32 mouse cellular contexts compared by ENCODE assay signal in the genomic region with DNA sequence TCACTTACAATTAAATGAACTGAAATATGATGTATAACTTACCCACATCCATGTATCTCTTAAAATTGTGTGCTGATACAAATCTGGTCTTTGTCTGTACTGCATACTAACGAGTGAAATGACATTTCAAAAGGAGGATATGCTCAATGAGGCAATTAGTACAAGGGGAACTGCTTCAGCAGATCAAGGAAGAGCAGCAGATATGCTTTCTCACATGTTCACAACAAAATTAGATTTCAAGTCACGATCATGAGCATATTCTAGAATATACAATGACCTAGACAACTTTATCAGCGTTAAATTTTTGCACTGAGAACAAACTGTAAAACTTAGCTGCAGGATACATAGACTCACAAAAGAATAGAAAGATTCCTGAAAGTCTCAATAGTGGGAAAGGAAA. TPM values are rescaled to one million over a fixed set of nuclear protein-coding genes. Genes with fewer than 3 reads are reported as not detected.
"Had no signal": no experiment of that assay in that cellular context is flagged by ENCODE, and none has a peak within 500 bp of the region (broad histone marks: within the 10 kb centered on the region; RNA-seq: fewer than 3 reads in every experiment).

A gene (minus strand): TSS at position 101 of the 400 bp plus-strand sequence.

- H3K4me3 ChIP-seq: gastrocnemius, adult 2 months; heart, adult 2 months; heart, embryonic 13.5 days; heart, embryonic 15.5 days; hindbrain, embryonic 13.5 days; hindbrain, embryonic 15.5 days; layer of hippocampus, adult 2 months; left cerebral cortex, adult 2 months; limb, embryonic 10.5 days; limb, embryonic 12.5 days had no signal

- H3K9me3 ChIP-seq: heart, embryonic 13.5 days; heart, embryonic 15.5 days; hindbrain, embryonic 13.5 days; hindbrain, embryonic 15.5 days; limb, embryonic 10.5 days; limb, embryonic 12.5 days had no signal

- ATAC-seq: hindbrain, postnatal 0 days; intestine, embryonic 16.5 days had no signal

- DNase-seq: gastrocnemius, adult 2 months; gastrocnemius, postnatal 10 days; gastrocnemius, postnatal 25 days; heart, adult 11 months; heart, adult 2 months; heart, postnatal 14 days; heart, postnatal 36 days; kidney, adult 11 months; kidney, adult 2 months; kidney, adult 9 months; kidney, postnatal 10 days; kidney, postnatal 25 days; kidney, postnatal 4 days; liver had no signal

- H3K4me2 ChIP-seq: heart, embryonic 11.5 days; heart, embryonic 13.5 days; heart, embryonic 15.5 days; hindbrain, embryonic 13.5 days; hindbrain, embryonic 15.5 days; limb, embryonic 12.5 days; liver, embryonic 11.5 days had no signal

- H3K27ac ChIP-seq: gastrocnemius, adult 2 months; heart, adult 2 months; heart, embryonic 13.5 days; heart, embryonic 15.5 days; hindbrain, embryonic 13.5 days; hindbrain, embryonic 15.5 days; hindbrain, postnatal 0 days; layer of hippocampus, adult 2 months; left cerebral cortex, adult 2 months; limb, embryonic 10.5 days; limb, embryonic 12.5 days had no signal

- H3K36me3 ChIP-seq: heart, embryonic 13.5 days; heart, embryonic 15.5 days; hindbrain, embryonic 13.5 days; hindbrain, embryonic 15.5 days; limb, embryonic 10.5 days; limb, embryonic 12.5 days had no signal

- H3K27me3 ChIP-seq: heart, embryonic 13.5 days; heart, embryonic 15.5 days; hindbrain, embryonic 13.5 days; hindbrain, embryonic 15.5 days; limb, embryonic 12.5 days had no signal

- H3K4me1 ChIP-seq: heart, embryonic 13.5 days; heart, embryonic 15.5 days; hindbrain, embryonic 13.5 days; hindbrain, embryonic 15.5 days; limb, embryonic 10.5 days; limb, embryonic 12.5 days had no signal

- H3K9ac ChIP-seq: heart, embryonic 13.5 days; heart, embryonic 15.5 days; hindbrain, embryonic 13.5 days; hindbrain, embryonic 15.5 days; limb, embryonic 12.5 days had no signal

RNA-seq across cellular contexts. Expression of the gene that starts here (rescaled TPM):
- polyA plus RNA-seq: frontal cortex, adult 2 months; heart, adult 2 months; heart, embryonic 11.5 days; heart, embryonic 13.5 days; heart, embryonic 15.5 days; heart, postnatal 0 days; hindbrain, embryonic 11.5 days; hindbrain, embryonic 13.5 days; hindbrain, embryonic 15.5 days; hindbrain, postnatal 0 days; intestine, embryonic 14.5 days; intestine, embryonic 16.5 days; kidney, adult 2 months; kidney, embryonic 16.5 days; limb, embryonic 10.5 days; limb, embryonic 12.5 days; limb, embryonic 14.5 days; liver, embryonic 11.5 days had no signal
